Mouse (Mus musculus) gastrocnemius, postnatal 36 days (tissue): ENCODE data around the gene Nars2. TPM values are rescaled to one million over a fixed set of nuclear protein-coding genes. Genes with fewer than 3 reads are reported as not detected.
A peak's percentile ranks its signal among the peaks of the same experiment; 100 is the strongest.

Experiments
- DNase-seq, 2 experiments: peaks; one replicate each; pipeline ENCODE4 v3.0.0; 2022
- intact Hi-C: fragments of 180-260 bp; cut with DNase I; formaldehyde crosslinking; loops from one replicate; pipeline ENCODE4 v1.15.1; 2025
- total RNA-seq, 2 experiments: library from RNA; stranded (reverse); gene quantifications; 2 replicates each; pipeline ENCODE4 v1.2.3; 2021

Gene Nars2
- total RNA-seq, 2 experiments from 2014 or later = 7.1 to 7.2 TPM

DNA sequence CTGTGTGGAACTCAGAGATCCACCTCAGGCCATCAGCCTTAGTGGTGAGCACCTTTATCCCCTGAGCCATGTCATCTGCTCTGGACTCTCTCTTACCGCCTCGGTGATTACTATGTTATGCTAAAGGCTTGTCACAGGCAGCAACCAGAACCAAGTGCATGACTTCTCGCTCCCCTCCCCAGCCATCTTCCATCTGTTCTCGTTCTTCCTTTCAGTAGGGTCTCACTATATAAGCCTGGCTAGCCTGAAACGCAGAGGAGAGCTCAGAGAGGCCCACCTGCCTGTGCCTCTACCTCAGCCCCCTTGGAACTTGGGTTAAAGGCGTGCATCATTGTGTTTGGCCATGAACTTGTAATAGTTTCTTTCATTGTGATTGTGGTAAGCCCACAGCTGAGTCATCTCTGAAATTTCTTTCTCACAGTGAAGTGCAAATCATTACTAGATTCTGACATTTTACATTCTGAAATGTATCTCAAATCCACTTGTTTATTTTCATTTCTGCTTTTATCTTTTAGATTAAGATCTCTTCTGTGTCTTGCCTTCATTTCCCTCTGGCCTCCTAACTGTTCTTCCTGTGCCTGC, 90.7 kb downstream of the Nars2 start:
- intact Hi-C loops = no loop called here

DNA sequence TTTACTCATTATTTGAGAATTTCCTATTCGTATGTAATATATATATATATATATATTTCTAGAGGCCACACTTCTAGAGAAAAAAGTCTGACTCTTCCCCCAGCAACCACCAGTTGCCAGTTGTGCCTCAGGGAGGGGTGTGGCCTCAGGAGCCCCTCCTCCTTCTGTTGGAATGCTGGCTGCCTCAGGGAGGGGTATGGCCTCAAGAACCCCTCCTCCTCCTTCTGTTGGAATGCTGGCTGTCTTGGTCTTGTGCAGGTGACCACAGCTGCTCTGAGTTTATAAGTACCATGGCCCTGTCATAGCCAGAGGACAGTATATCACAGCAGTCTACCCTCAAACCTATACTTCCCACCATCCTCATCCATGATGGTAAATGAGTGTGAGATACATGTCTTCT, 91.7 kb downstream of the Nars2 start:
- DNase-seq = no peak
- intact Hi-C loops = no loop called here

More for the DNA sequence above, 90.7 kb downstream of the Nars2 start:
- DNase-seq = no peak

DNA sequence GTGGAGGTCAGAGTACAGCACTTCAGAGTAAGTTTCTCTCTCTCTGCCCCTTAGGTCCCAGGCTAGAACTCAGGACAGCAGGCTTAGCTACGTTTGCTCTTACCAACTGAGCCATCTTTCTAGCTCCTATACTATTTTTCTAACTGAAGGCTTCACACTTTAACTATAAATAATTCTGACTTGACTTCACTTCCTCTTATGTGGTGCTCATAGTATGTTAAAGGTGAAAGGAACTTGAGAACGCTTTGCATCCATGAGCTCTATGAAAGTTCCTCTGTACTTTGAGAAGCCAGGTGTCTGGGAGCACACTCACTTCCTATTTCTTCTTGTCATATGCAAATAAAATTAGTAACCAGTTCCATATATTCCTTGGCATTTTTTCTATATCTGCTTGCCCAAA, 109.7 kb downstream of the Nars2 start:
- intact Hi-C loops = no loop called here
- no peak for DNase-seq

DNA sequence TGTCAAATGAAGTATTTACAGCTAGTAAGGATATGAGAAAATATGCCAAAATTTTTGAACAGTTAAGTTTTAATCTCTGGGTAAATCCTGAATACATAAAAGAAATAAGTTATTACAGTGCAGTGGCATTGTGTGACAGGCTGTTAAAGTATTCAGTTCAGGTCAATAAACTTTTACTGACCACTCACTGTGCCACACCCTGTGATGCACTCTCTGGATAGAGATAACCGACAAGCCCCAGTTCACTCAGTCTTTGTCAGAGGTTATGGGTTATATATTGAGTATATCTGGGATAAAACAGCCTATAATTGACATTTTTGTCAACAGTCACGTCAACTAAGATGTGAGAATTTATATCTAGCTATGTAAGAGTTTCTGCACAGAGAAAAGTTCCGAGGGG, 120.2 kb downstream of the Nars2 start:
- intact Hi-C loops = no loop called here

GRCm38 (mm10) chr7:97072061-97072460, 120.8 kb downstream of the Nars2 start:
- intact Hi-C loops = no loop called here
- DNase-seq = no peak

More for the DNA sequence above, 120.2 kb downstream of the Nars2 start:
- DNase-seq = no peak

DNA sequence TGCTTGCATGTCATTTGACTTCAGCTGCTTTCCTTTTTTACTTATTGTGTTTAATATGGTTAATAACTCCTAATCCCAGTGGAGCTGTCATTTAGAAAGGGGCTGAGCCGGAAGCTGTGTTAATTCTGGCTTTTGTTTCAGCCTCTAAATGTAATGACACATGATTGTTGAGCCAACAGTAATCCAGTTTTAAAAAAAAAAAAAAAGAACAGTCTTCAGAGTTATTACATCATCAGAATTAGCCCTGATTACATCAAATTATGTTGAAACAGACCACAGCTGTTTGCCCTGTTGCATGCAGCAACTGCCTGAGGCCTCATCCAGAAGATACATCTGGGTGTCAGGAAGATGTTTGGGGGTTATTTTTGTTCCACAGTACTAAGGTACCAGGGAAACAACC, 123.7 kb downstream of the Nars2 start:
- intact Hi-C loops = no loop called here
- DNase-seq = no peak

DNA sequence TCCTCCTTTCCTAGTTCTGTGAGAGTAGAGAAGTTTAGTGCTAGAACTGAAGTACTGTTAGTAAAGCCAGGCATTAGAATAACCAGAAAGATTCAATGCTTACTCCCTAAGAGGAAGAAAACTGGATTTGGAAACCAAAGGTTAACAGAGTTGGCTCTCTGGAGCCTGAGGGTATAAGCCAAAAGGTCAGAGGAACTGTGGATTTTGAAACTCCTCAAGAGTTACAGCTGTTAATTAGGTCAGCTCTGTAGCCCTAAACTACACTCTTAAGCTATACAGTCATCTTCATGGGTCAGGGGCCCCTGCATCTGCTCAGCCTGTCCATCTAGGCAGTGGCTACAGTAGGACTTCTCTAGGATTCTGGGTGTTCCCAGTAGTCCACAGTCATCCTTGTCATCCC, 125.7 kb downstream of the Nars2 start:
- intact Hi-C loops = no loop called here
- no peak for DNase-seq

DNA sequence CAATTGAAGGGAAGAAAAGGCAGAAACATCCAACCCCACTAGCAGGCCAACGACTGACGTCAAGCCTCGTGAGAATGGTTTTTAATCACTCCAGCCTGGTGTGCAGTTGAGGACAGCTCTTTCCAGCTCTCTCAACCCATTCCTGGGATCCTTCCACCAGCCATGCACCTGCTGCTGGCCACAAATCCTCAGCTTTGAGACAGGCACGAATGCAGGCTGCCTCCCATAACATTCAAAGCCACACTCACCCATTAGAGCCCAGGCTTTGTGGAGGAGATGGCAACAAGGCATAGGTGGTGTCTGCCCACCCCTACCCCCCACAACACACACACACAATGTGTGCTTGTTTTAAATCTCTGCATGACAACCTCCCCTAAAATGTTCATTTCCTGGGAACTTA, 127.4 kb downstream of the Nars2 start:
- no peak for DNase-seq
- intact Hi-C loops = loop anchor here (2.0 kb wide), 1 partner anchor 218 kb away; no protein-coding TSS in a partner anchor

- DNase-seq = peak; percentile 17 to 21
- intact Hi-C loops = loop anchor here (2.0 kb wide), 1 partner anchor 218 kb away; no protein-coding TSS in a partner anchor
Measured at GRCm38 (mm10) chr7:97079145-97079544, 127.8 kb downstream of the Nars2 start.

GRCm38 (mm10) chr7:97079651-97080365, 128.5 kb downstream of the Nars2 start:
- intact Hi-C loops = loop anchor here (2.0 to 5.0 kb wide), 2 partner anchors 108 to 217 kb away; no protein-coding TSS in a partner anchor
- no peak for DNase-seq

DNA sequence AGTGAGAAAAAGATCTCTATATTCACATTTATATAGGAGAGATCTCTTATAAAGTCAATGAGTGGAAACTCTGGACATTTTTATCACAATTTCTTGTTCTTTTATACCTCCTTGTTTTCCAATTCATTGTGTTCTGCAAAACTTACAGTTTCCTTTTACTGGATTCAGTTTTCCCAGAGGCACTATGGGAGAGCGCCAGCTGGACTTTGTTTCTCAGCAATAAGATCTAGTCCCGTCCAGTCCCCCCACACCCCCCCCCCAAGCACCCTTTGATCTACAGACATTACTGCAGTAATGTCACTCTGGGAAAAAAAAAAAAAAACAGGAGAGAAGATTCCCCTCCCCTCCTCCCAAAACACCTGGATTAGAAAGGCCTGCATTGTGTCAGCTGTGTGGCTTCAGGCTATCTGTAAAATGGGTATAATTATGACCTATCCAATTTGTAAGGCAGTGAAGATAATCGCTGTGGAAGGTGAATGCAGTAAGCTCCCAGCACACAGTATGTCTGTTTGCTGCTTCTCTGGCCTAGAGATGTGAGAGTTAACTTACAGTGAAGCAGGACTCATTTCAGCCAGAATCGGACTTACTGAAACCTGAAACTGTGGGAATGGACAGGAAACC, 129.4 kb downstream of the Nars2 start:
- intact Hi-C loops = loop anchor here (5.0 kb wide), 1 partner anchor 108 kb away; no protein-coding TSS in a partner anchor
- DNase-seq = no peak

DNA sequence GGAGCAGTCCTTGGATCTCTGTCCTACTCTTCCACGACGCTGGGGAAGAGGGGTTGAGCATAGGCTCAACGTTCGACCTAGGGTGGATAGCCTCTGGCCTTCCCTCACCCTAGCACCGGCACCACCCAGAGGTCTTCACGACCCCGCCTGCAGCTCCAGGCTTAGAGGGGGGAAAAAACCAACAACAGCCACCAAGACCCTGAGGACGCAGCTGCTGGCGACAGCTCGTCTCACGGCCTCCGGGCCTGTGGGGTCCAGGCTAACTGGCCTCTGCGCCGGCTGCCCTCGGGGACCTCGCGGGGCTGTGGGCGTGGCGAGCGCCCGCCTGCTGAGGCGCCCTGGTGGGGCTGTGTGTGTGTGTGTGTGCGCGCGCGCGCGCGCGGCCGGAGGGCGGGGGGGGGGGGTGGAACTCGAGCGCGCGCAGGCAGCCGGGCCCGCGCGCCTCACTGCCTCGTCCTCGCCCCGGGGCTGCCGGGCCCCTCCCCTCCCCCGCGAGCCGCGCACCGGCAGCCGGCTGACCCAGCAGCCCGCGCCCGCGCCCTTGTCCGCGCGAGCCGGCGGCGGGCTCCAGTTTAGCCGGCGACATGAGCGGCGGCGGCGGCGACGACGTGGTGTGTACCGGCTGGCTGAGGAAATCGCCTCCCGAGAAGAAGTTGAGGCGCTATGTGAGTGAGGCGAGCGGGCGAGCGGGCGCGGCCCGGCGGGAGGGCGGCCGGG, 130.1 kb downstream of the Nars2 start, which contains the start of gene Gab2:
TSS of gene Gab2 (plus strand) at position 345 of the 717 bp plus-strand sequence.
- intact Hi-C loops = loop anchor here (5.0 kb wide), 1 partner anchor 109 kb away; no protein-coding TSS in a partner anchor
- peak; percentile 55 to 70 for DNase-seq

DNA sequence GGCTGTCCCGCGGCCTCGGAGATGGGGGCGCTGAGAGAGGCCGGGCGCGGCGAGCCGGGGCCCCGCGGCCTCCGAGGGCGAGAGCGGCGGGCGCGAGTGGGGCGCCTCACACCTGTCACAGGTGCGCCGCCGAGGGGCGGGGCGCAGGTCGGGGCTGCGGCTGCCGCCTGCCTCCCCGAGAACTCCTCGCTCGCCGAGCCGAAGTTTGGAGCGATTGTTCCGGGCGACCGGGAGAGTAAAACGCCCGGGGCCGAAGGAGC, 130.6 kb downstream of the Nars2 start:
- intact Hi-C loops = loop anchor here (5.0 kb wide), 1 partner anchor 110 kb away; no protein-coding TSS in a partner anchor
- no peak for DNase-seq

GRCm38 (mm10) chr7:97082219-97083101, 131.2 kb downstream of the Nars2 start:
- DNase-seq = peak; percentile 56 to 58
- intact Hi-C loops = loop anchor here (5.0 kb wide), 1 partner anchor 110 kb away; no protein-coding TSS in a partner anchor

GRCm38 (mm10) chr7:97083579-97083978, 132.3 kb downstream of the Nars2 start:
- intact Hi-C loops = loop anchor here (5.0 kb wide), 1 partner anchor 111 kb away; no protein-coding TSS in a partner anchor
- DNase-seq = no peak

- intact Hi-C loops = loop anchor here (5.0 kb wide), 1 partner anchor 112 kb away; no protein-coding TSS in a partner anchor
- no peak for DNase-seq
Measured at GRCm38 (mm10) chr7:97084181-97084580, 132.9 kb downstream of the Nars2 start.

- DNase-seq = no peak
- intact Hi-C loops = no loop called here
Measured at GRCm38 (mm10) chr7:97085291-97085690, 134.0 kb downstream of the Nars2 start.

- intact Hi-C loops = no loop called here
- DNase-seq = no peak
Measured at GRCm38 (mm10) chr7:97094241-97094640, 142.9 kb downstream of the Nars2 start.

GRCm38 (mm10) chr7:97108119-97108518, 156.8 kb downstream of the Nars2 start:
- intact Hi-C loops = loop anchor here (1.0 kb wide), 1 partner anchor 20 kb away; no protein-coding TSS in a partner anchor
- DNase-seq = no peak
